Comparison of ENCODE assay signal across 25 mouse cellular contexts in genomic region chr5:35688851-35689250, GRCm38 (mm10). TPM values are rescaled to one million over a fixed set of nuclear protein-coding genes. Genes with fewer than 3 reads are reported as not detected.
A peak's percentile ranks its signal among the peaks of the same experiment; 100 is the strongest.
DNase-seq lines count a peak whose midpoint lies in the region; ATAC-seq lines count a peak whose summit lies in the region.
"Had no signal": no experiment of that assay in that cellular context is flagged by ENCODE, and none has a peak within 500 bp of the region (broad histone marks: within the 10 kb centered on the region; RNA-seq: fewer than 3 reads in every experiment).

No protein-coding gene starts in this region.

- H3K36me3 ChIP-seq in heart, embryonic 10.5 days = no peaks in the 10 kb centered on the region
- H3K36me3 ChIP-seq in lung, embryonic 16.5 days (ENCODE audit: control insufficient read depth, insufficient read depth, low read length) = no peaks in the 10 kb centered on the region
- no peaks in the 10 kb centered on the region for H3K36me3 ChIP-seq in splenic B cell, adult 2 months (ENCODE audit: control insufficient read depth, insufficient read depth, low read length, poor library complexity, severe bottlenecking)
- H3K36me3 ChIP-seq: embryonic facial prominence, embryonic 12.5 days; limb, embryonic 12.5 days; liver, embryonic 15.5 days; midbrain, embryonic 15.5 days had no signal

- no peak overlapping the region for H3K9ac ChIP-seq in lung, embryonic 16.5 days (ENCODE audit: low read length)
- H3K9ac ChIP-seq: embryonic facial prominence, embryonic 12.5 days; limb, embryonic 12.5 days; liver, embryonic 15.5 days; midbrain, embryonic 15.5 days had no signal

- no peak for DNase-seq in heart, embryonic 10.5 days (ENCODE audit: low spot score)
- DNase-seq in heart, adult 8-10 months (ENCODE audit: low spot score) = no peak
- DNase-seq in lung, postnatal 25 days (ENCODE audit: low spot score) = no peak
- peak; percentile 29 for DNase-seq in splenic B cell, adult 2 months (ENCODE audit: low read depth, low spot score)
- DNase-seq in right cerebral cortex, postnatal 4 days = no peak
- no peak for DNase-seq in left cerebral cortex, postnatal 4 days
- DNase-seq: B cell, adult 2 months; cerebellum, adult 9-10 months; gastrocnemius, postnatal 10 days; heart, postnatal 36 days; retina, postnatal 1 day; thymus, postnatal 25 days had no signal

- no peaks in the 10 kb centered on the region for H3K9me3 ChIP-seq in heart, embryonic 10.5 days
- H3K9me3 ChIP-seq in lung, embryonic 16.5 days (ENCODE audit: control insufficient read depth, low read length) = no peaks in the 10 kb centered on the region
- H3K9me3 ChIP-seq: embryonic facial prominence, embryonic 12.5 days; limb, embryonic 12.5 days; liver, embryonic 15.5 days; midbrain, embryonic 15.5 days had no signal

- ATAC-seq in lung, embryonic 16.5 days (ENCODE audit: low read depth) = 0 out of 2 replicates have a peak, but pooled peaks have one; percentile 4
- ATAC-seq in granulocyte monocyte progenitor cell, adult 5-6 weeks (replicated peaks; ENCODE audit: poor library complexity, severe bottlenecking) = peak; percentile 29; the same call in 1 of the 2 replicates
- ATAC-seq: forebrain, embryonic 14.5 days; hindbrain, embryonic 16.5 days; intestine, embryonic 16.5 days; midbrain, embryonic 15.5 days had no signal

- H3K4me2 ChIP-seq in lung, embryonic 16.5 days (ENCODE audit: low read depth, low read length) = no peak overlapping the region
- H3K4me2 ChIP-seq: embryonic facial prominence, embryonic 12.5 days; heart, embryonic 11.5 days; limb, embryonic 12.5 days; liver, embryonic 15.5 days; midbrain, embryonic 15.5 days had no signal

- 71% methylated on average over 2 of the region's 2 CpGs for WGBS in heart, embryonic 10.5 days
- 45% methylated on average over 2 of the region's 2 CpGs for WGBS in lung, embryonic 16.5 days

- peaks cover 92% of the 10 kb centered on the region for H3K4me1 ChIP-seq in heart, embryonic 10.5 days
- H3K4me1 ChIP-seq in lung, embryonic 16.5 days (replicated peaks; ENCODE audit: control insufficient read depth, insufficient read depth, low read length) = peaks cover 34% of the 10 kb centered on the region
- H3K4me1 ChIP-seq: midbrain, embryonic 15.5 days had no signal

- intact Hi-C loops in left cerebral cortex, postnatal 4 days (cut with DNase I) = no loop called here

- peak overlapping the region; percentile 53; the same call in 1 of the 2 replicates for H3K27ac ChIP-seq in heart, embryonic 10.5 days
- 0 out of 2 replicates have a peak overlapping the region, but pooled peaks have one; percentile 21 for H3K27ac ChIP-seq in lung, embryonic 16.5 days (ENCODE audit: low read length)
- H3K27ac ChIP-seq: embryonic facial prominence, embryonic 12.5 days; limb, embryonic 12.5 days; liver, embryonic 15.5 days; midbrain, embryonic 15.5 days; stomach, postnatal 0 days had no signal

- H3K27me3 ChIP-seq in heart, embryonic 10.5 days (ENCODE audit: insufficient read depth, poor library complexity, severe bottlenecking) = peaks cover 14% of the 10 kb centered on the region; the same call in 1 of the 2 replicates
- no peaks in the 10 kb centered on the region; the same call in 1 of the 2 replicates for H3K27me3 ChIP-seq in lung, embryonic 16.5 days (ENCODE audit: control insufficient read depth, insufficient read depth, low read depth, low read length)
- no peaks in the 10 kb centered on the region for H3K27me3 ChIP-seq in splenic B cell, adult 2 months (ENCODE audit: control insufficient read depth, insufficient read depth, low read length, poor library complexity, severe bottlenecking)
- H3K27me3 ChIP-seq: liver, embryonic 15.5 days; midbrain, embryonic 15.5 days had no signal

- no peak overlapping the region for H3K4me3 ChIP-seq in heart, embryonic 10.5 days
- H3K4me3 ChIP-seq in lung, embryonic 16.5 days (ENCODE audit: low read length) = no peak overlapping the region
- H3K4me3 ChIP-seq: embryonic facial prominence, embryonic 12.5 days; erythroblast, embryonic 14.5 days; limb, embryonic 12.5 days; liver, embryonic 15.5 days; midbrain, embryonic 15.5 days had no signal

RNA-seq across cellular contexts. Expression of gene Htra3, which starts 9.3 kb away (rescaled TPM):
- polyA plus RNA-seq in heart, embryonic 10.5 days (2016; fragmentation: Nextera tagmentation; extraction: Ambion mirVana) = 4.6 and 7.2 TPM in 2 replicates
- 10 to 100 TPM; 70.4 to 85.8 (median 82.5) TPM for total RNA-seq in heart, adult 8-10 months (2022)
- 36.9 and 37.9 TPM in 2 replicates for polyA plus RNA-seq in lung, embryonic 16.5 days (2015; fragmentation: Nextera tagmentation; extraction: Ambion mirVana)
- not detected in 2 replicates for total RNA-seq in granulocyte monocyte progenitor cell, adult 5-6 weeks (2014; fragmentation: Nextera tagmentation)
- total RNA-seq in granulocyte monocyte progenitor cell, adult 5-6 weeks (2017) = not detected in 2 replicates
- total RNA-seq in left cerebral cortex, postnatal 4 days (2021) = 10 to 100 TPM; 14.9 to 17.1 TPM
- total RNA-seq: megakaryocyte-erythroid progenitor cell, adult 5-6 weeks had no signal
- polyA plus RNA-seq: erythroblast, embryonic 14.5 days had no signal

RNA-seq across cellular contexts. Expression of gene Sh3tc1, which starts 50.9 kb away (rescaled TPM):
- polyA plus RNA-seq in heart, embryonic 10.5 days (2016; fragmentation: Nextera tagmentation; extraction: Ambion mirVana) = 7.8 and 13.1 TPM in 2 replicates
- 1 to 10 TPM; 6.5 to 9.1 (median 7.9) TPM for total RNA-seq in heart, adult 8-10 months (2022)
- polyA plus RNA-seq in lung, embryonic 16.5 days (2015; fragmentation: Nextera tagmentation; extraction: Ambion mirVana) = 15.3 and 16.8 TPM in 2 replicates
- 3.9 and 26.5 TPM in 2 replicates for total RNA-seq in granulocyte monocyte progenitor cell, adult 5-6 weeks (2014; fragmentation: Nextera tagmentation)
- total RNA-seq in granulocyte monocyte progenitor cell, adult 5-6 weeks (2017) = 3.9 and 5.1 TPM in 2 replicates
- 1 to 10 TPM; 2.2 to 2.3 TPM for total RNA-seq in left cerebral cortex, postnatal 4 days (2021)
- total RNA-seq: megakaryocyte-erythroid progenitor cell, adult 5-6 weeks had no signal

Comparison
In these comparisons a context has a peak if more than half of its experiments do, and no peak if none do; other contexts are left out.
1. RNA of gene Htra3, which starts 9.3 kb away (total RNA-seq): 70.4 to 85.8 TPM in heart, adult 8-10 months and 14.9 to 17.1 TPM in left cerebral cortex, postnatal 4 days; not detected in granulocyte monocyte progenitor cell, adult 5-6 weeks; every median in the first group is over 10 times any median in the second.